Mouse (Mus musculus) naive thymus-derived CD4-positive, alpha-beta T cell, adult 5 months (primary cell): ENCODE data around the gene Vrk1. TPM values are rescaled to one million over a fixed set of nuclear protein-coding genes. Genes with fewer than 3 reads are reported as not detected.

Source experiments
- polyA plus RNA-seq: library from polyadenylated mRNA; unstranded; fragments of 100-300 nt; shearing (Covaris generic); gene quantifications from one replicate; pipeline ENCODE4 v1.2.1, GENCODE M21; 2017

Gene Vrk1
- polyA plus RNA-seq = 78.7 TPM

DNA sequence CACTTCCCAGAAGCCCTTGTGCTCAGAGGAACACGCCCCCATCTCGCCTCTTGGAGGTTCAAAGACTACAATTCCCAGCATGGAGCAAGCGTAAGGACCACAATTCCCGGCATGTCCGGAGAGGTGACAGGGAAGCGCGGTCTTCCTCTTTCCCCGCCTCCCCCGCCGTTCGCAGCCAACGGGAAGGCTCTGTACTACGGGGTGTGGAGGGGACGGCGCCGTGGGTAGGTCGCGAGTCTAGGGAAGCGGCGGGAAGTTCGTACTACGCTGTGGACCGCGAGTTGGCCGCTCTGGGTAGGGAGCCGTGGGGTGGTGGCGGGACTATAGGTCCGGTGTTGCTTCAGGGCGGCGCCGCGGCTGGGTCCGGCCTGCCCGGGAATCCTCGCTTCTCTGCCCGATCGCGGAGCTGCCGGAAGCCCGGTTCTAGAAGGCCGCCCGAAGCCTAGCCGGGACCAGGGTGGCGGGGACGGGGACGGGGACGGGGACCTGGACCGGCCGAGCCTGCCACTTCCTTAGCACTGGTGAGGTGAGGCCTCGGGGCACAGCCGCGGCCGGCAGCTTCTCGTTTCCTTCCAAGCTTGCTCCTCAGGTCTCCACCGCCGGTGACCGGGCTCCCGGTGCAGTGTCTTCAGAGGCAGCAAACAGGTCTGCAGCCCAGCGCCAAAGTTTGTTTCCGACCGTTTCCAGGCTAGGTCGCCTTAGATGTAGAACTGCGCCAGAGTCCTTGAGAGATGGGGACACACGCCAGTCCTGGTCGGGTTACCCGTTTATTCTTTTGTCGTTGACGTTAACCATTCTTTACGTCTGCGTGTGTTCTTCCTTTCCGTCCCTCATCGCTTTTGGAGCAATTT, at the start of gene Vrk1:
Gene Vrk1, plus strand, starts transcription at position 164 of the 851 bp plus-strand sequence.

Other genes starting within 250 kb of the Vrk1 start
- 224 TPM for gene Papola, start 225.5 kb upstream of the Vrk1 start, polyA plus RNA-seq